In the genomic region with DNA sequence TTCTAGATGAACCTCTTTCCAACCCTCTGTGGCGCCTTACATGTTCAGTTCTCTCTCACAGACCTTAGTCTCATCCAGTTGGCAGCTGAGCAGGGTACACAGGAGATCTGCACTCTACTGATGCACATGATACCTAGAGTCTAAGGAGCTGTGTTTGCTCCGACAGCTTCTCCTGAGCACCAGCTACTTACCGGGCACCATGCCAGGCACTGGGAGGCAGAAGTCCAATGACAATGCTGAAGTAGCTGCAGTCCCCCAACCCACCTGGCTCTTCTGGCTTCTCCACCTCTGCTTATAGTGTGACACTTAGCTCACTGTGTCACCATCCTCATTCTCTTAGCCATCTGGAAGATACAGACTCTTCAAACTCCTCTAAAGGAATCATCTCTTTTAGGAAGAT, we compare ENCODE assay signal across 13 mouse cellular contexts. TPM values are rescaled to one million over a fixed set of nuclear protein-coding genes. Genes with fewer than 3 reads are reported as not detected.
"Had no signal": no experiment of that assay in that cellular context is flagged by ENCODE, and none has a peak within 500 bp of the region (broad histone marks: within the 10 kb centered on the region; RNA-seq: fewer than 3 reads in every experiment).

No protein-coding gene starts in this region.

- H3K27ac ChIP-seq: liver, embryonic 13.5 days; macrophage; midbrain, embryonic 12.5 days; midbrain, embryonic 15.5 days; neural tube, embryonic 12.5 days; neural tube, embryonic 15.5 days; stomach, embryonic 15.5 days had no signal

- DNase-seq: kidney, adult 9 months; liver, embryonic 13.5 days; lung, adult 2 months; spleen, adult 18-20 months; thymus, postnatal 25 days had no signal

- H3K4me3 ChIP-seq: liver, embryonic 13.5 days; midbrain, embryonic 12.5 days; midbrain, embryonic 15.5 days; neural tube, embryonic 12.5 days; neural tube, embryonic 15.5 days; stomach, embryonic 15.5 days had no signal

RNA-seq across cellular contexts. Expression of a gene that starts 33.8 kb away (rescaled TPM):
- total RNA-seq: liver, adult 2 months; megakaryocyte, adult 5-6 weeks had no signal
